Mouse (Mus musculus): ENCODE results near the gene Trrap.

Gene Trrap

DNA sequence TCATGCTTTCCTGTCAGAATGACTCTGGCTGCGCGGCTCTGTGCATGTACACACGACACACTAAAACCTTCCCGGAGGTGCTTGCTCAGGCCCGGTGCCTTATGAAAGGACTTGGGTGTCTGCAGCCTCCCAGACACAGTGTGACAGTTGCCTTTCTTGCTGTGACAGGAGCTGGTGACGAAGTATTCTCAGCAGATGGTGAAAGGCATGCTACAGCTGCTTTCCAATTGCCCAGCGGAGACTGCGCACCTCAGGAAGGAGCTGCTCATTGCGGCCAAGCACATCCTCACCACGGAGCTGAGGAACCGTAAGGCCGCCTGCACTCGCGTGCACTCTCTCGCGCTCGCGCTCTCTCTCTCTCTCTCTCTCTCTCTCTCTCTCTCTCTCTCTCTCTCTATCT, 18.9 kb downstream of the Trrap start:
- no peak for DNase-seq (ENCODE audit: low spot score)

DNA sequence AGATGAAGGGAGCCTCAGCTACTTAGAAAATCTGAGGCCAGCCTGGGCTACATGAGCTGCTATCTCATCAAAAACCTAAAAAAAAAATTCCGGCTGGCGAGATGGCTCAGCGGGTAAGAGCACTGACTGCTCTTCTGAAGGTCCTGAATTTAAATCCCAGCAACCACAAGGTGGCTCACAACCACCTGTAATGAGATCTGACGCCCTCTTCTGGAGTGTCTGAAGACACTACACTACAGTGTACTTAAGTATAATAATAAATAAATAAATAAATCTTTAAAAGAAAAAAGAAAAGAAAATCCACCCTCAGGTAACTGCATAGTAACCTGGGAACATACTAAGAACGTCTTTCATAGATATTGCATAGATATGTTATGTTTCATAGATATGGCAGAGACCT, 25.8 kb downstream of the Trrap start:
- no peak for DNase-seq (ENCODE audit: low spot score)

DNA sequence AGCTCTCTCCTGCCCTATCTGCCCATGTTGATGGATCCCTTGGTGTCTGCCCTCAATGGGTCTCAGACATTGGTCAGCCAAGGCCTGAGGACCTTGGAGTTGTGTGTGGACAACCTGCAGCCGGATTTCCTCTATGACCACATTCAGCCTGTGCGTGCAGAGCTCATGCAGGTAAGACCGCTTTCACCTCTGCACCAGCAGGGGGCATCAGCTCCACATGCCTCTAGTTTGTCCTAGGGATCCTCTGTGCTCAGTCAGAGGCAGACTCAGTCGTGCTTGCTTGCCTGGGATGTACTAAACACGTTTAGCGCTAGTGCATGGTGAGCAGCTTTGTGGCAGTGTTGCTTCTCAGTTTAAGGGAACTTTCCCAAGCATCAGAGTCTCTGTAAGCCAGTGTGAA, 27.2 kb downstream of the Trrap start:
- no peak for DNase-seq (ENCODE audit: low spot score)

DNA sequence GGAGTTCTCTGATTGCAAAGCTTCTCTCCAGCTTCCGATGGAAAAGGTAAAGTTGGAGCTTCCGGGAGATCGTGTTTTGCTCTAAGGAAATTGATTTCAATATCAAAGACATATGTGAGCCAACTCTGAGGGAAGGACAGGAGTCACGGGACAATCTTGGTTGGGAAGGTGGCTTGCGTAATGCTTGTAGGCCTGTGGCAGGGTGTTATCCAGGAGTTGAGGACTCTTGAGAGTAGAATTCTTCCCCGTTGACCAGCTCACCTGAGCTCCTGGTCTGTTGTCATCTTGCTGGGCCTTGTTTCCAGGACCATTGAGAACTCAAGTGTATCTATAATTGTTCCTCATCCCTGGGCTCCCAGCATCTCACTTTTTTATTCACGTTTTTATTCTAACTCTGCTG, 29.6 kb downstream of the Trrap start:
- DNase-seq (ENCODE audit: low spot score) = no peak

DNA sequence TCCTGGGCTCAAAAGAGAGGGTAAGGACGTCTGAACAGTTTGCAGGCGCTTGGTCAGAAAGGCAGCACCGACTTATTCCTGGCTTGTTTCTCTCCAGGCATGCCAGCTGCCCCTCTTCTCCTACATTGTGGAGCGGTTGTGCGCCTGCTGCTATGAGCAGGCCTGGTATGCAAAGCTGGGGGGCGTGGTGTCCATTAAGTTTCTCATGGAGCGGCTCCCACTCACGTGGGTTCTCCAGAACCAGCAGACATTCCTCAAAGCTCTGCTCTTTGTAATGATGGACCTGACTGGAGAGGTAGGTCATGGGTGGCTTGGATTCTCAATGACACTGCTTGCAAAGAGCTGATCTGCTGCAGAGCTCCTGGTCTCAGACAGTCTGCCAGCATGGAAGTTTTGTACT, 35.5 kb downstream of the Trrap start:
- no peak for DNase-seq (ENCODE audit: low spot score)

DNA sequence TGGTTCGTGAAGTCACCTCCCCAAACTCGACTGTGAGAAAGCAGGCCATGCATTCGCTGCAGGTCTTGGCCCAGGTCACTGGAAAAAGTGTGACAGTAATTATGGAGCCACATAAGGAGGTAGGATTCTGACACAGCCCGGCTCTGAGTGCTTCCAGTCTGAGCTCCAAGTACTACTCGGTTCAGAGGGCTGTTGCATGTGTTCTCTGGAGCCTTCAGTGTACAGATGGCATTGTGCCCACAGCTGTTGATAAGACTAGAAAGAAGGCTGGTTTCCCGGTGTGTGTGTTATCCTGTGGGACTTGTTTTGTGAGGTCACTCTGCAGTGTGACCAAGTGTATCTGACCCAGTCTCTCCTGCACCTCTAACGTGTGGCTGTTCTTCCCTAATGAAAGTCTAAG, 36.6 kb downstream of the Trrap start:
- DNase-seq (ENCODE audit: low spot score) = no peak

DNA sequence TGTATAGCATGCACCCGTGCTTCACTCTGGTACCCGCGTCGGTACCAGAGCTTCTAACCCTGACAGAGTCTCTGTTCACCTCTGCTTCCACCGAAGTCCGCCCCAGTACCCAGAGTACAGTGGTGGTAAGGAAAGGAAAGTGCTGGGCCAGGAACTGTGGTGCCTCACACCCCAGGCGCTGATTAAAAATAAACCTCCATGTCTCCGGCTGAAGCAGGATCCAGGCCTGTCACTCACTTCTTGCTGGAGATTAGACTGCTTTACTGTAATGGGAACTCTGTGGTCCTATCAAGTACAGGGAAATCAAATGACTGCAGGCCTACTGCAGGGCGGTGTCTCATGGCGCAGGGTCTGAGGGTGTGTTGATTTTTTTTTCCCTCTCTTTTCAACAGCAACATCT, 39.4 kb downstream of the Trrap start:
- DNase-seq (ENCODE audit: low spot score) = no peak

DNA sequence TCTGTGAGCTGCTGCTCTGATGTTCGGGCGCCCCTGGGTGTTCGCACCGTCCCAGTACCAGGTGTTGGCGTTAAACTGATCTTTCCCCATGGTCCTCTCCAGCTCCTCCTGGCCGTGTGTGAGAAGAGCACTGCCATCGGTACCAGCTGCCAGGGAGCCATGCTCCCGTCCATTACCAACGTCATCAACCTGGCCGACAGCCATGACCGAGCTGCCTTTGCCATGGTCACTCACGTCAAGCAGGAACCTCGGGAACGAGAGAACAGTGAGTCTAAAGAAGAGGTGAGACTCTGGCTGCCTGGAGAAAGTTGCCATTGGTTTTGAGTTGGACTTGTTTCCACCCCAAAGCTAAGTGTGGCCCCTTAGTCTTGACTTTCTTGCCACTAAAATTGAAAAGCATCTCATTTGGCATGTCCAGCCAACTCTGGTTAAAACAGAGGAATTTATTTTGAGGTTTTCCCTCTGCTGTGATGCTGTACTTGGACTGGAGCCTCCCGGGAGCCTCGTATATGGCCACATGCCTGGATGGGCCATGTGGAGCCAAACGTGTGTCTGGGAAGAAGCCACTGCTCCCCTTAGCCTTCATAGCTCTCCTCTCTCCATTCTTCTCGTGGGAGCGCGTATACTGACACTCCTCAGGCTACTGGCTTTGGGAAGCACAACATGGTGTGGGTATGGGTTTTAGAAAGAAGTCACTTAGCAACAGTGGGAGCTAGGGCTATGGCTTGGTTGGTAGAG, 61.0 kb downstream of the Trrap start:
- no peak for DNase-seq (ENCODE audit: low spot score)

DNA sequence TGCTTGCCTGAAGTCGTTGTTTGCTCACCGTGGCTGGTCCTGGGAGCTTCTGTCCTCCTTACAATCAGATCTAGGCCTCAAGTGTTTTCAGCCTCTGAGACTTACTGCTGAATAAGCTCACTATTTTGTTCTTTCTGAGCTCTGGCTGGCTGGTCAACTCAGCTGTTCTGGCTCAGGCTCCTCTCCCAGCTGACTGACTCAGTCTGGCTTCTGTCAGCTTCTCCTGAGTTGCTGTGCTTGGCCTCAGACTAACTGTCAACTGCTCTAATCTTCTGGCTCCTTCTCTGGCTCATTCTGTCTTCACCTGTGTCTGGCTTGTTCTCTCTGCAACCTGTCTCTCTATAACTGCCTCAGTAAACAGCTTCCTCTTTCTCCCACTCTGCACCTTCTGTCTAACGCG, 62.1 kb downstream of the Trrap start:
- no peak for DNase-seq (ENCODE audit: low spot score)

DNA sequence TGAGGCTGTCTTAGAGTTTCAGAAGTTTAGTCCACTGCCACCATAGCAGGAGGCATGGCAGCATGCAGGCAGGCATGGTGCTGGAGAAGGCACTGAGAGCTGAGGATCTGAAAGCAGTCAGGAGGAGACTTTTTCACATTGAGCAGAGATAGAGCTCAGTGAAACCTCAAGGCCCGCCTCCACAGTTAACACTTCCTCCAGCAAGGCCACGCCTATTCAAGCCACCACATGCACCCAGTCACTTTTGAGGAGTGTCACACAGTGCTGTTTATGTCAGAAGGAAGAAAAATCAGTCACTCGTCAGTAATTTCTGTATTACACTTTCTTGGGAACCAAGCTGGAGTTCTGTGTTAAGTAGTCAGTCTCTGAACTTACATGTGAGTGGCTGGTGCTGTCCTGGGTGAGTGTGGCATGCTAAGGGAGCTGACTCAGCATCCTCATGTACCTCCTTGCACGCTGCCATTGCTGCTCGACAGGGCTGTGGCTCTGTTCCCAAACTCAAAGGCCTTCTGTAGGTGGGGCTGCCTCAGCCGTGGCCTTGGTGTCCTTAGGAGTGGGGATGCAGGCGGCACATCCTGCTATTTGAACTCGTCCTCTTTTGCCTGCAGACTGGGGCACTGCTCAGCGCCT, 64.4 kb downstream of the Trrap start:
- no peak for DNase-seq (ENCODE audit: low spot score)

DNA sequence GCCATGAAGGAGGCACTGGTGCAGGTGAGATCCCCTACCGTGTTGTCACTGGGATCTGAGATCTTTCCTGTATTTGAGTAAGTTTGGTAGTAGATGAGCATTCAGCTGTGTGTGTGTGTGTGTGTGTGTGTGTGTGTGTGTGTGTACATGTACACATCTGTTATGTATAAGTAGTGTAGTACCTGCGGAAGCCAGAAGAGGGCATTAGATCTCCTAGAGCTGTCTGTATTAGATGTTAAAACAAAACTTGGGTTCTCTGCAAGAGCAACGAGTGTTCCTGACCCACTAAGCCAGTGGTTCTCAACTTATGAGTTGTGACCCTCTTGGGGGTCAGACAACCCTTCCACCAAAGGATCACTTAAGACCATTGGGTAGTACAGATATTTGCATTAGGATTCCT, 68.6 kb downstream of the Trrap start:
- DNase-seq (ENCODE audit: low spot score) = peak; percentile 12

DNA sequence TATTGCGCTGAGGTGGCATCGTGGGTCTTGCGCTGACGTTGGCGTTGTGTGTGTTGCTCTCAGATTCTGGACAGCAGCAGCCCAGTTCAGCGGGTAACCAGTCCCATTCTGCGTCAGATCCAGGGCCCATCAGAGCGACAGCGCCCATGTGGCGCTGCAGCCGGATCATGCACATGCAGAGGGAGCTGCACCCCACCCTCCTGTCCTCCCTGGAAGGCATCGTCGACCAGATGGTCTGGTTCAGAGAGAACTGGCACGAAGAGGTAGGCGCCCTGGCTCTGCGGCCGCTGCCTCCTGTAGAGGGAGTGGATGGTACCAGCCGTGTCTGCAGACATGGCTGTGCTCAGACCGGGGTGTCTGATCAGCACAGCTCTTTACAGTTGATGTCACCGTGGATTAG, 77.8 kb downstream of the Trrap start:
- no peak for DNase-seq (ENCODE audit: low spot score)

DNA sequence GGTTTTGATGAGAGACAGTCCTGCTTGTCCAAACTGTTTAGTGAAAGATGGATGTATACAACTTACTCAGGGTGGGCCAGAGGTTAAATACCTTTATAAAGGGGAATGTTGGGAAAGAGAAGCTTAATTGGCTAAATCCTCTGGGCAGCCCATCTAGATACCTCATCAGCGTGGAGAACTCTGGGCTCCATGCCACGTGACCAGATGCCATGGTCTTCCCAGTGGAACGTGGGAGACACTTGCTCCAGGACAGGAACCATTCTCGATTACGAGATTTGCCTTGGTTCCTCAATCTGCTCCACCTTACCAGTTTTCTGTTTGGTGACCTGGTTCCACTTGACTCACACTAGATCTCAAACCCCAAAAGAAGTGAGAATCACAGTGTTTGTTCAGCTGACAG, 81.2 kb downstream of the Trrap start:
- no peak for DNase-seq (ENCODE audit: low spot score)

DNA sequence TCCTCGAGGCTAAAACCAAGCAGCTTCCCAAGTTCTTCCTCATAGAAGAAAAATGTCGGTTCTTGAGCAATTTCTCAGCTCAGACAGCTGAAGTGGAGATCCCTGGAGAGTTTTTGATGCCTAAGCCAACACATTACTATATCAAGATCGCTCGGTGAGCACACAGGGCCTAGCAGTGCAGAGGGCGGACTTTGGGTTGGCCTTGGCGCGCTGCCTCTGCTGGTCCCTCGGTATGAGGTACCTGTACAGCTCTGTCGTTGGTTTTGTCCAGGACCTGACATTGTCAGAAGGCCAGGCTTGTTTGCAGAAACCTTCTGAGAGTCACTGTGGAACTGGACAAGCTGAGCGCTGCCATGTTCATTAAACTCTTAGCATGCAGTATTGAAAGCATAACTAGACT, 82.4 kb downstream of the Trrap start:
- DNase-seq (ENCODE audit: low spot score) = no peak

DNA sequence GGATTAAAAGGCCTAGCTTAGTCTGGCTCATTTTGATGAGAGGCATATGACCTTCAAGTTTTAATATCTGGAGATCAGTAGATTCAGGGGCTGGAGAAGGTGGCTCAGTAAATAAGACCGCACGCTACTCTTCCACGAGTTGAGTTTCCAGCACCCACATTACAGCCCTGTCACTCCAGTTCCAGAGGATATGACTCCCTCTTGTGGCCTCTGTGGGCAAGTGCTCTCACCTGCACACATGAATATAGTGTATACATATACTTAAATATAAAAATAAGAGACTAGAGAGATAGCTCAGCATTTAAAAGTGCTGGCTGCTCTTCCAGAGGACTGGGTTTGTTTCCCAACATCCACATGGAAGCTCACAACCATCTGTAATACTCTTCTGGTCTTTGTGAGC, 84.3 kb downstream of the Trrap start:
- DNase-seq (ENCODE audit: low spot score) = no peak

DNA sequence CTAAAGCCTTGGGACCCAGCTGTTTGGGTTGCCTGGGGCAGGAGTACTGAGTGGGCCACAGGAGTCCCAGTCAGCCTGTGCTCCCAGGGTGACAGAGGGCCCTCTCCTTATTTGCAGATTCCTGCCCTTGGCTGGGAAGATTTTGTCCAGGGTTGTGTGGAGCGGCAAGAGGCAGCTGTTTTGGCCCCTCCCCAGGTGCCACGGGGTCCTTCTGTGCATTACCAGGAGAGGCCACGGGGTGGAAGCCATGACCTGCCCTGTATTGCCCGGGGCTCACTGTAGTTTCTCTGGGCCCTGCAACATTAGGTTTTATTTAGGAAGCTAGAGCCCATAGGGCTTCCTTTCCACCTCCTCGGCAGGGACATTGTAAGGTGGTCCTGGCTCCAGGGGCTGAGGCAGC, 86.4 kb downstream of the Trrap start:
- no peak for DNase-seq (ENCODE audit: low spot score)

DNA sequence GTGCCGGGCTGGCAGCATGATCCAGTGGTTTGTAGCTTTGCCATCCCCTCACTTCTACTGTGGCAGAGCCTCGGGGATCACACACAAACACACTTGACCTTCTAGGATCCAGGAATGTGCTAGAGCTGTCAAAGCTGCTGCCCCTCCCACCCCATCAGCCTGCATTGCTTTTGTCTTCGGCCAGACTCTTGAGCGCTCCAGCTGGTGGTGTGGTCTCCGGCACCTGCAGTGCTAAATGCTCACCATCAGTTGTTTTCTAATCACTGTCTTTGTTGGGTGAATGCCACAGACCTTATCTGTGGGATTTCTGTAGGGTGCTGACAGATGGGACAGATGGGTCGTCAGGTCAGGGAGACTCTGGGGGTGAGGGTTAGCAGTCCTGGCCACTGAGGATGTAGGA, 88.4 kb downstream of the Trrap start:
- DNase-seq (ENCODE audit: low spot score) = no peak

DNA sequence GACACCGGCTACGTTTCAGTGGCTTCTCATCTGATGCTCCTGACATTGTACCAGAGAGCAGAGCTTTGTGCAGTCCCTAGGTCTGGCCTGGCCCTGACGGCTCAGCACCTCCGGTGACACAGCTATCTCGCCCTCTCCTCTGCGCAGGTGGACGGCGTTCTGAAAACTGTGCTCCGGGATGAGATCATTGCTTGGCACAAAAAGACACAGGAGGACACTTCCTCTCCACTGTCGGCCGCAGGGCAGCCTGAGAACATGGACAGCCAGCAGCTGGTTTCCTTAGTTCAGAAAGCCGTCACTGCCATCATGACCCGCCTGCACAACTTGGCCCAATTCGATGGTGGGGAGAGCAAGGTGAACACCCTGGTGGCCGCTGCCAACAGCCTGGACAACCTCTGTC, 91.0 kb downstream of the Trrap start:
- no peak for DNase-seq (ENCODE audit: low spot score)

DNA sequence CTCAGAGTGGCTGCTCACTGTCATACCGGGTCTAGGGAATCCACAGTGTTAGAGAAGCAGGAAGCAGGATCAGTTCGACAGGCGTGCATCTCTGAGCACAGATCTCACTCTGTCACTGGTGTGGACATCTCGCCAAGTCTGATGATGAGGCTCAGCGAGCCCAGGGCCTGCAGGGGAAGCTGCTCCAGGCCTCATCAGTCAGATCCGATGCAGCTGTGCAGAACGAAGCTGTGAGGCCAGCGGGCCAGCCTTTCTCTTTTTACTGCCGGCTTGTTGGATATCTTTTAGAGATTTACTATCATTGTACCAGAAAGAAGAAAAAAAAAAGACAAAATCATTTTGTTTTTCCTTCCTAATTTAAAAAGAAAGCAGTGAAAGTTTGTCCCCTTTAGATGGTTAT, 91.8 kb downstream of the Trrap start:
- DNase-seq (ENCODE audit: low spot score) = no peak

DNA sequence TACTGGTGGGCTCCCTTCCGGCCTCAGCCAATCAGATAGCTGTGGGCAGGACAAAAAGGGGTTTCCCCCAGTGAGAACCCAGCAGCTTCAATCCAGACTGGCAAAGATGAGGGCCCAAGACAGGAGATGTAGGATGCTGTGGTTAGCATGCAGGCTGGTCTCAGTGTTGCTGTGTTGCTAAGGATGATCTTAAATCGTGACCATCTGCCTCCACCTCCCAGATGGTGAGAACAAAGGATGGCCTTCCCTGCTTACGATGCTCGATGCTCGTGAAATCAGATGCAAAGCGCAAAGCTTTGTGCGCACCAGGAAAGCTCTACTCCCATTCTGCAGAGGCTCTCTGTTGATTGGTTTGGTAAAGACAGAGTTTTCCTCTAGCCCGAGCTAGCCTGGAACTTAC, 93.4 kb downstream of the Trrap start:
- DNase-seq (ENCODE audit: low spot score) = no peak

DNA sequence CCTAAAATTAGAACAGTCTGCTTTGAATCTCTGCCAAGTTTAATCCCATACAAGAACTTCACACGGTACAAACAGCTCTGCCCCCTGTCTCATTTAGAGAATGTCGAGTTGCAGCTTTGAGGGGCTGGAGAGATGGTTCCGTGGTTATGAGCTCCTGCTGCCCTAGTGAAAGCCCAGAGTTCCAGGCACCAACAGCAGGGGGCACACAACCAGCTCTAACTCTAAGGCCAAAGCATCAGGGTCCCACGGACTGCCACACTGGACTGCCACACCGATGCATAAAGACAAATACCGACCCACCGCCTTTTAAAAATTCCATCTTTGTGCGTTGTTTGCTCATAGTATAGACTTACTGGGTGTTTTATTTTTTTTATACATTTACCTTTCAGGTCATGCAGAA, 99.4 kb downstream of the Trrap start:
- DNase-seq (ENCODE audit: low spot score) = no peak

DNA sequence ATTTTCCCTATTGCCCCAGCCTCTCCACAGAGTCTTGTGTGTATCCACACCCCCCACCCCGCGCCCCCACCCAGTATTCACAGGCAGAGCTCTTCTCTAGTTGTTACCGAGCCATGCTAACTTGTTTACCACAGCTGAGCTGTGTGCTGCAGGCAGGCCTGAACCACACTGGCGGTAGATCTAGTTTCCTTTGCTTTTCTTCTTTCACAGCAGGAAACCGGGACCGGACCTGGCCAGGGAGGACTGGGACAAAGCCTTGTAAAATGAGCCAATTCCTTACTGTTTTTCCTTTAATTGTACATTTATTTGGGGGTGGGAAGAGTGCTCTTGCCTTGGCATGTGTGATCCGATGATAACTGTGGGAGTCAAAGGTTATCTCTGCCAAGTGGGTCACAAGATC, 101.9 kb downstream of the Trrap start:
- no peak for DNase-seq (ENCODE audit: low spot score)

DNA sequence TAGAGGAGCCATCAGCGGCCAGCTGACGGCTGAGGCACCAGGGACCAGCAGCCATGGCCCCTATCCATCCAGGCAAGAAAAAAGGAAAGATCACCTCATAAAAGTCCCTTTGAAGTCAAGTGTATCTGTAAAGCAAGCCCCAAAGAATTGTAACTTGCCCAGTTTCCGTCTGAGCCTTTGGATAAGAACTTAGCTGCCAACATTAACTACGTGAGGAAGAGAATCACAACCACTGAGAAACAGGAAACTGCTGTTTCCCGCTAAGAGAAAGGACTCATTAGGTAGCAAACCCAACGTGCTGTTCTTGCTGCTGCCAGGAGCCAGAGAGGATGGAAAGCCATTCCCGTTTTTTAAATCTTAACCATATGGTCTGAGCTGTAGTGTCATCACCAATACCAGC, 103.2 kb downstream of the Trrap start:
- DNase-seq (ENCODE audit: low spot score) = no peak

DNA sequence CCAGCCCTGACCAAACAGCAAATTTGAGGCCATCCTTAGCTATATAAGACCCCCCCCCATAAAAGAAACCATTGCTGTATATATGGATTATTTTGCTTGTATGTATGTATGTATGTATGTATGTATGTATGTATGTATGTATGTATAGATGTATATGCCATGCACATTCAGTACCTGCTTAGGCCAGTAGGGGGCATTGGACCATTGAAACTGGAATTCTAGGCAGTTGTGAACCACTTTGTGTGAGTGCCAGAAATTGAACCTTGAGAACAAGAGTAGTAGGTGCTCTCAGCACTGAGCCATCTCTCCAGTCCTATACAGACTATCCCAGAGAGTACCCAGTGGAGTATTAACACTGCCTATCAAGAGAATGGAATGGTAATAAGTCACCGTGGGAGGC, 104.2 kb downstream of the Trrap start:
- peak; percentile 24 for DNase-seq (ENCODE audit: low spot score)
